Mouse (Mus musculus): ENCODE data around the gene Ruvbl2. TPM values are rescaled to one million over a fixed set of nuclear protein-coding genes. Genes with fewer than 3 reads are reported as not detected.

Ruvbl2 gene
- polyA plus RNA-seq, 1 experiment from 2014 or later = 104 TPM

DNA sequence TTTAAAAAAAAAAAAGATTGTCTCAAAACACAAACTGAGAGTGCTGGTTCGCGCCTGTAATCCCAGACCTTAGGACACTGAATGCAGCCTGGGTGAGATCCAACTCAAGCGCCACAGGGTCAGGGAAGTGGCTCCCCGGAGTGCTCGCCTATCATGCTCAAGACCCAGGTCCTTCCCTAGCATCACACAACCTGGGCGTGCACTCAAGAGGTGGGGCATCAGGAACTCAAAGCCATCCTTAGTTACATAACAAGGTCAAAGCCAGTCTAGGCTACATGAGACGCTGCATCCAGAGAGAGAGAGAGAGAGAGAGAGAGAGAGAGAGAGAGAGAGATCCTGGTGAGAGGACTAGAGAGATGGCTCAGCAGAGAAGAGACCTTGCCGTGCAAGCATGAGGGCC lies 11.3 kb downstream of the Ruvbl2 start:
- no peak overlapping the region for H3K4me2 ChIP-seq
- 90% methylated on average over 8 of the region's 8 CpGs for WGBS (ENCODE audit: insufficient replicate concordance)
- ATAC-seq (replicated peaks; ENCODE audit: insufficient number of reproducible peaks, low FRiP score, low TSS enrichment) = no peak
- no peak overlapping the region for H3K4me3 ChIP-seq (ENCODE audit: low read depth, low read length)
- no peak overlapping the region for H3K27ac ChIP-seq (ENCODE audit: low read depth, low read length)
- H3K27me3 ChIP-seq (ENCODE audit: control insufficient read depth, insufficient read depth, low read length) = no peaks in the 10 kb centered on the region
- peaks cover 42% of the 10 kb centered on the region for H3K36me3 ChIP-seq (ENCODE audit: control insufficient read depth, insufficient read depth, low read length)
- no peak overlapping the region for H3K9ac ChIP-seq (ENCODE audit: low read depth, low read length)
- no peaks in the 10 kb centered on the region for H3K9me3 ChIP-seq (replicated peaks; ENCODE audit: control insufficient read depth, low read length)
- H3K4me1 ChIP-seq (ENCODE audit: control insufficient read depth, insufficient read depth, low read length) = no peaks in the 10 kb centered on the region

GRCm38 (mm10) chr7:45421194-45421593 lies 16.7 kb downstream of the Ruvbl2 start:
- Histone ChIP-seq H3K9ac (ENCODE audit: low read depth, low read length) (no peak overlapping the region), H3K4me1 (ENCODE audit: control insufficient read depth, insufficient read depth, low read length) (peaks cover 10% of the 10 kb centered on the region; the same call in 1 of the 2 replicates), H3K27ac (ENCODE audit: low read depth, low read length) (no peak overlapping the region), H3K4me3 (ENCODE audit: low read depth, low read length) (no peak overlapping the region), H3K9me3 (replicated peaks; ENCODE audit: control insufficient read depth, low read length) (no peaks in the 10 kb centered on the region), H3K4me2 (no peak overlapping the region), H3K27me3 (ENCODE audit: control insufficient read depth, insufficient read depth, low read length) (peaks cover 52% of the 10 kb centered on the region), H3K36me3 (ENCODE audit: control insufficient read depth, insufficient read depth, low read length) (peaks cover 32% of the 10 kb centered on the region)
- ATAC-seq (replicated peaks; ENCODE audit: insufficient number of reproducible peaks, low FRiP score, low TSS enrichment) = no peak
- WGBS (ENCODE audit: insufficient replicate concordance) = 88% methylated on average over 14 of the region's 14 CpGs

GRCm38 (mm10) chr7:45420615-45420919 lies 17.3 kb downstream of the Ruvbl2 start, which contains the start of gene Lhb:
Gene Lhb, plus strand, starts transcription at chr7:45420820.
- H3K4me2 ChIP-seq = peak within 1 kb of the TSS; percentile 34; the same call in 1 of the 2 replicates
- peaks cover 58% of the 10 kb centered on the region for H3K27me3 ChIP-seq (ENCODE audit: control insufficient read depth, insufficient read depth, low read length)
- no peak for ATAC-seq (replicated peaks; ENCODE audit: insufficient number of reproducible peaks, low FRiP score, low TSS enrichment)
- H3K4me3 ChIP-seq (ENCODE audit: low read depth, low read length) = no peak within 1 kb of the TSS
- H3K9ac ChIP-seq (ENCODE audit: low read depth, low read length) = no peak within 1 kb of the TSS
- H3K36me3 ChIP-seq (ENCODE audit: control insufficient read depth, insufficient read depth, low read length) = peaks cover 32% of the 10 kb centered on the region
- no peak within 1 kb of the TSS for H3K27ac ChIP-seq (ENCODE audit: low read depth, low read length)
- peaks cover 13% of the 10 kb centered on the region for H3K4me1 ChIP-seq (ENCODE audit: control insufficient read depth, insufficient read depth, low read length)
- 55% methylated on average over 6 of the region's 6 CpGs for WGBS (ENCODE audit: insufficient replicate concordance)
- H3K9me3 ChIP-seq (replicated peaks; ENCODE audit: control insufficient read depth, low read length) = no peaks in the 10 kb centered on the region

GRCm38 (mm10) chr7:45419859-45420614 lies 17.9 kb downstream of the Ruvbl2 start:
- Histone ChIP-seq H3K4me1 (ENCODE audit: control insufficient read depth, insufficient read depth, low read length) (peaks cover 17% of the 10 kb centered on the region), H3K27ac (ENCODE audit: low read depth, low read length) (no peak overlapping the region), H3K9ac (ENCODE audit: low read depth, low read length) (no peak overlapping the region), H3K4me2 (peak overlapping the region; percentile 34; the same call in 1 of the 2 replicates), H3K9me3 (replicated peaks; ENCODE audit: control insufficient read depth, low read length) (no peaks in the 10 kb centered on the region), H3K27me3 (ENCODE audit: control insufficient read depth, insufficient read depth, low read length) (peaks cover 63% of the 10 kb centered on the region), H3K36me3 (ENCODE audit: control insufficient read depth, insufficient read depth, low read length) (peaks cover 29% of the 10 kb centered on the region), H3K4me3 (ENCODE audit: low read depth, low read length) (no peak overlapping the region)
- no peak for ATAC-seq (replicated peaks; ENCODE audit: insufficient number of reproducible peaks, low FRiP score, low TSS enrichment)
- 9% methylated on average over 27 of the region's 27 CpGs for WGBS (ENCODE audit: insufficient replicate concordance)

DNA sequence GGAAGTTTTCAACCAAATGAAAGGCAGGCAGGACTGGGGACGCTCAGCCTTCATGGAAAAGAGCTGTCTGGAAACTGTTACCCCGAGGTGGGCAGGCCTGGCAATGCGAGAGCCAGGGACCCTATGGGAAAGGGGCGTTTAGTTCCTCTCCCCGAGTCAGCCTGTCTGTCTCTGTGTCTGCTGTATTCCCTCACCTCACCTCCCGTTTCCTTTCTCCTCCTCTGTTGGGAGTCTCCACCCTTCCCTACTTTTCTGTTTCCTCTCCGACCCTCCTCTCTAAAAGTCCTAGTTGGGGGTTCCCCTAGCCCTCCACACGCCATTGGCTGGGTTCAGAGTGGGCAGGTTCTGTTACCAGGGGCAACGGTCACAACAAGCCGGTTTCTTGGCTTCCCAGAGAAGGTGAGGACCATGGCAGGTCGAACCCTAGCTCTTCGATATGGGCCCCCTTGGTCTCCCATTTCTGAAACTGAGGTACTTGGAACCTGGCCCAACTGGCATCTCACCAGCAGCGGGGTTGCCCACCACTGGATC lies 19.9 kb downstream of the Ruvbl2 start:
- no peak for ATAC-seq (replicated peaks; ENCODE audit: insufficient number of reproducible peaks, low FRiP score, low TSS enrichment)
- Histone ChIP-seq H3K27me3 (ENCODE audit: control insufficient read depth, insufficient read depth, low read length) (peaks cover 81% of the 10 kb centered on the region), H3K9me3 (replicated peaks; ENCODE audit: control insufficient read depth, low read length) (no peaks in the 10 kb centered on the region), H3K4me3 (ENCODE audit: low read depth, low read length) (no peak overlapping the region), H3K36me3 (ENCODE audit: control insufficient read depth, insufficient read depth, low read length) (peaks cover 19% of the 10 kb centered on the region), H3K4me2 (peak overlapping the region; percentile 22; the same call in 1 of the 2 replicates), H3K27ac (ENCODE audit: low read depth, low read length) (no peak overlapping the region), H3K4me1 (ENCODE audit: control insufficient read depth, insufficient read depth, low read length) (peaks cover 32% of the 10 kb centered on the region), H3K9ac (ENCODE audit: low read depth, low read length) (0 out of 2 replicates have a peak overlapping the region, but pooled peaks have one; percentile 23)
- WGBS (ENCODE audit: insufficient replicate concordance) = 12% methylated on average over 13 of the region's 13 CpGs

DNA sequence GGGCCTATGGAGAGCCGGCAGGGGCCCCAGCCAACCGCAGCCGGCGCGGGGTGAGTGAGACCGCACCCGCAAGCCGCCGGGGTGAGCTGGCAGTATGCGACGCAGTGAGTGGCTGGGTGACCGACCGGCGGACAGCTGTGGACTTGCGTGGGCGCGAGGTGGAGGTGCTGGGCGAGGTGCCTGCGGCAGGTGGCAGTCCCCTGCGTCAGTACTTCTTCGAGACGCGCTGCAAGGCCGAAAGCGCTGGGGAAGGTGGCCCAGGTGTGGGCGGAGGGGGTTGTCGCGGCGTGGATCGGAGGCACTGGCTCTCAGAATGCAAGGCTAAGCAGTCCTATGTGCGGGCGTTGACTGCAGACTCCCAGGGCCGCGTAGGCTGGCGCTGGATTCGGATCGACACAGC lies 22.3 kb downstream of the Ruvbl2 start:
- peak overlapping the region; percentile 55 for H3K4me2 ChIP-seq
- H3K9ac ChIP-seq (ENCODE audit: low read depth, low read length) = 0 out of 2 replicates have a peak overlapping the region, but pooled peaks have one; percentile 28
- peaks cover 37% of the 10 kb centered on the region for H3K4me1 ChIP-seq (ENCODE audit: control insufficient read depth, insufficient read depth, low read length)
- peak overlapping the region; percentile 24 for H3K4me3 ChIP-seq (ENCODE audit: low read depth, low read length)
- no peaks in the 10 kb centered on the region for H3K36me3 ChIP-seq (ENCODE audit: control insufficient read depth, insufficient read depth, low read length)
- H3K27me3 ChIP-seq (ENCODE audit: control insufficient read depth, insufficient read depth, low read length) = peaks cover 85% of the 10 kb centered on the region
- no peak for ATAC-seq (replicated peaks; ENCODE audit: insufficient number of reproducible peaks, low FRiP score, low TSS enrichment)
- H3K9me3 ChIP-seq (replicated peaks; ENCODE audit: control insufficient read depth, low read length) = no peaks in the 10 kb centered on the region
- H3K27ac ChIP-seq (ENCODE audit: low read depth, low read length) = no peak overlapping the region
- WGBS (ENCODE audit: insufficient replicate concordance) = 11% methylated on average over 37 of the region's 37 CpGs

DNA sequence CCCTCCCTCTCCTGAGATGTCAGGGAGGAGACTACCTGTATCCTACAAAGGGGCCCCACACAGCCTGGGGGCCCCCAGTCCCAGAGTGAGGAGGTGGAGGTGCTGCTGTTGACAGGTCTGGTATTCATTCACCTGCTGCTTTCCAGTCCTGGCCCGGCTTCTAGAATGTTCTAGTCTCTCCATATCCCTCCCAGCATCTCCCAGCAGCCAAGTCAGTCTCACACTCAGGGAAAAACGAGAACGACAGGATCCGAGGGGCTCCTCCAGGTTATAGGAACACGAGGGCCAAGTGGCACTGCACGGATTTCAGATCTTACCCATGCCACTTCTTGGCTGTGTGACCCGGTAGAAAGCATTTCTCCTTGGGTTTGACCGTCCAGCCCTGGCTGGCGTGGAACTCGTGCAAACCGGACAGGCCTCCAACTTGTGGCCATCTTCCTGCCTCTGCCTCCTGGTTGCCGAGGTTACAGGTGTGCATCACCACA lies 23.1 kb downstream of the Ruvbl2 start:
- peak overlapping the region; percentile 55; the same call in 1 of the 2 replicates for H3K4me3 ChIP-seq (ENCODE audit: low read depth, low read length)
- ATAC-seq (replicated peaks; ENCODE audit: insufficient number of reproducible peaks, low FRiP score, low TSS enrichment) = no peak
- H3K9ac ChIP-seq (ENCODE audit: low read depth, low read length) = no peak overlapping the region
- H3K27me3 ChIP-seq (ENCODE audit: control insufficient read depth, insufficient read depth, low read length) = peaks cover 84% of the 10 kb centered on the region
- WGBS (ENCODE audit: insufficient replicate concordance) = 32% methylated on average over 12 of the region's 12 CpGs
- no peaks in the 10 kb centered on the region for H3K9me3 ChIP-seq (replicated peaks; ENCODE audit: control insufficient read depth, low read length)
- no peaks in the 10 kb centered on the region for H3K36me3 ChIP-seq (ENCODE audit: control insufficient read depth, insufficient read depth, low read length)
- H3K4me1 ChIP-seq (ENCODE audit: control insufficient read depth, insufficient read depth, low read length) = peaks cover 31% of the 10 kb centered on the region
- no peak overlapping the region for H3K27ac ChIP-seq (ENCODE audit: low read depth, low read length)
- H3K4me2 ChIP-seq = no peak overlapping the region

DNA sequence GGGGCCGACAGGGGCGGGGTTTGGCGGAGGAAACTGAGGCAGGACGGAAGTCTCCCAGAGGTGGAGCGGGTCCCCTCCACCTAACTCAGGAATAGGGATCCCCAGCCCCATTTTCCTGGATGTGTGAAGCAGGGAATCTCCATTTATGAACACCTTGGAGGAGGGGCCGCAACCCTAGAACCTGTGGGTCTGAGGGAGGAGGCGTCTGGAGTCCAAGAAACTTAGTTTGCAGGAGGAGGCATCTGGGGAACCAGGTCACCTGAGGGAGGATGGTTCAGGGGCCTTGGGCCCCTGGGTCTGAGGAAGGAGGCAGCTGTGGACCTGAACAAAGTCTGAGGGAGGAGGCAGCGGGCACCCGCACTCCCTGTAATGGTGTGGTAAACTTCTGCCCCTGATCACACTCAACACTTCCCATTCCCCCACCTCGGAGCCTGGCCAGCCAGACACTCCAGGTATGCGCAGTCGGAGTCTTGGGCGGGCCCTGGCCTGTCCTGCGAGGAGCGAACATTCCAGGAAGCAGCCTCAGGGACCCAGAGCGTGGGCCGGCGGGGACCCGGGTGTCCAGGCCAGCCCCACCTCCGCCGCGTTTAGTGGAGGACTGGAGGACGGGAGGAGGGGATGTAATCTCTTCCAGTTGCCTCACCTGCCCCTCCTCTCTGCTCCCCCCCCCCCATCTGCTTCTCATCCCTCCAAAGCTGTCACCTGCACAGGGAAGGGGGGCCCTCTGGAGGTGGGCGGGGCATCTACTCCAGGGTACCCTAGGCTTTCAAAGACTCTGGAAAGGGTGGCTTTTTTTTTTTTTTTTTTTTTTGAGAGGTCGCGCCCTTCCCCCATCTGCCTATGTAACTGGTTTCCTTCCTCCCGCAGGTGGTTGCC lies 23.8 kb downstream of the Ruvbl2 start:
- 3% methylated on average over 27 of the region's 27 CpGs for WGBS (ENCODE audit: insufficient replicate concordance)
- H3K27ac ChIP-seq (ENCODE audit: low read depth, low read length) = peak overlapping the region; percentile 73
- peak; percentile 3 for ATAC-seq (replicated peaks; ENCODE audit: insufficient number of reproducible peaks, low FRiP score, low TSS enrichment)

More for the DNA sequence above, 23.8 kb downstream of the Ruvbl2 start:
- peaks cover 82% of the 10 kb centered on the region for H3K27me3 ChIP-seq (ENCODE audit: control insufficient read depth, insufficient read depth, low read length)
- H3K36me3 ChIP-seq (ENCODE audit: control insufficient read depth, insufficient read depth, low read length) = no peaks in the 10 kb centered on the region
- H3K4me2 ChIP-seq = peak overlapping the region; percentile 96
- H3K4me3 ChIP-seq (ENCODE audit: low read depth, low read length) = peak overlapping the region; percentile 55
- H3K9me3 ChIP-seq (replicated peaks; ENCODE audit: control insufficient read depth, low read length) = no peaks in the 10 kb centered on the region
- H3K9ac ChIP-seq (ENCODE audit: low read depth, low read length) = peak overlapping the region; percentile 70
- H3K4me1 ChIP-seq (ENCODE audit: control insufficient read depth, insufficient read depth, low read length) = peaks cover 31% of the 10 kb centered on the region

Data from heart, embryonic 11.5 days (tissue).